Mouse (Mus musculus) megakaryocyte progenitor cell, adult 5-6 weeks (primary cell): ENCODE measurements around the gene Irak4. TPM values are rescaled to one million over a fixed set of nuclear protein-coding genes. Genes with fewer than 3 reads are reported as not detected.

Experiments used
- ATAC-seq: replicated peaks from 2 replicates; pipeline ENCODE4 v1.8.0; 2016; ENCODE audit warnings: mild to moderate bottlenecking, moderate TSS enrichment, inconsistent platforms; ENCODE audit not compliant: poor library complexity
- total RNA-seq, 2 experiments: library from RNA; stranded (forward) in 1 of 2; stranded (reverse) in 1 of 2; fragments of 157-497, 149-512 nt in 1 of 2; fragments of 200-1000 nt in 1 of 2; gene quantifications; 2 replicates each; pipeline versions ENCODE4 v1.2.3 to v1.2.4; 2015 to 2017

The Irak4 gene
- total RNA-seq, 2 experiments from 2014 or later, result 14.3 to 28.7 TPM

DNA sequence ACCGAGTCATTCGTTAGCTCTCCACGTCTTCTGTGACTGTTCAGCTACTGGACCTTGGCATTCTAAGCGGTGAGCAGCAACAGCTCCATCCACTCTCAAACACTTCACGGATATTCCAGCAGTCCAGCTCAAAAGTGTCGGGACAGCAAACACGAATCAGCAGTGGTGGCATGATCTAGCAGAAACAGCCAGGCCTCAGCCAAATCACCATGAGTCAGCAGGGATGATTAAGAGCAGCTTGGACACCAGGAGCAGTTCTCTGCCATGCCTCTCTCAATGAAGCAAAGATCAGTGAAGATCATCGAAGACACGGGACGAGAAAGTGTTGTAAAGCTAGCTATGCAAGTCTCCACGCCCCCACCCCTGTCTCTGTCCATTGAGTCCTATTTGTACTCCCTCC, 72.6 kb downstream of the Irak4 start:
- ATAC-seq, result no peak

DNA sequence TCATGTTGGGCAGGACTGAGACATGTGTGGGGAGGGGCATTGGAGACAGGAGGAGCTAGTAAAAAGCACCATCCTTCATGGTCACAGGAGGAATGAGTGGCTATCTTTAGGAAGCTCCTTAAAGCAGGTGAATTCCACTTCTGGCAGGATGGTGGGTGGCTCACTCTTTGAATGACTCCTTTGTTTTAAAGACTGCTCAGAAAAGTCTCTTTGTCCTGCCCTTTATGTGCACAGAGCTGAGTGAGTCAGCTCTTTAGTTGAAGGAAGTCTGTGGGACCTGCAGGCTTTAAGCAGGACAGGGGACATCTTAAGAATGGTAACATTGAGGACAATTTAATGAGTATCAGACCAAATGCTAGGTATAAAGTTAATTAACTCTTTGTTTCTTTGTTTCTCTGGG, 77.5 kb downstream of the Irak4 start:
- no peak for ATAC-seq

DNA sequence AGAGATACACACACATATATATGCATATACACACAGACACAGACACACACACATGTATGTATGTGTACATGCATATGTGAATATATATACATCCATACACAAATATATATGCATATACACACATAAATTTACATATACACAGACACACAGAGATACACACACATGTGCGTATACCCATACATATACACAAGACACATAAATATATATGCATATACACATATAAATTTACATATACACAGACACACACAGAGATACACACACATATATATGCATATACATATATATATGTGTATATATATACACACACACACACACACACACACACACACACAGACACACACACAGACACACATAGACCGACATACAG, 85.0 kb downstream of the Irak4 start:
- no peak for ATAC-seq

DNA sequence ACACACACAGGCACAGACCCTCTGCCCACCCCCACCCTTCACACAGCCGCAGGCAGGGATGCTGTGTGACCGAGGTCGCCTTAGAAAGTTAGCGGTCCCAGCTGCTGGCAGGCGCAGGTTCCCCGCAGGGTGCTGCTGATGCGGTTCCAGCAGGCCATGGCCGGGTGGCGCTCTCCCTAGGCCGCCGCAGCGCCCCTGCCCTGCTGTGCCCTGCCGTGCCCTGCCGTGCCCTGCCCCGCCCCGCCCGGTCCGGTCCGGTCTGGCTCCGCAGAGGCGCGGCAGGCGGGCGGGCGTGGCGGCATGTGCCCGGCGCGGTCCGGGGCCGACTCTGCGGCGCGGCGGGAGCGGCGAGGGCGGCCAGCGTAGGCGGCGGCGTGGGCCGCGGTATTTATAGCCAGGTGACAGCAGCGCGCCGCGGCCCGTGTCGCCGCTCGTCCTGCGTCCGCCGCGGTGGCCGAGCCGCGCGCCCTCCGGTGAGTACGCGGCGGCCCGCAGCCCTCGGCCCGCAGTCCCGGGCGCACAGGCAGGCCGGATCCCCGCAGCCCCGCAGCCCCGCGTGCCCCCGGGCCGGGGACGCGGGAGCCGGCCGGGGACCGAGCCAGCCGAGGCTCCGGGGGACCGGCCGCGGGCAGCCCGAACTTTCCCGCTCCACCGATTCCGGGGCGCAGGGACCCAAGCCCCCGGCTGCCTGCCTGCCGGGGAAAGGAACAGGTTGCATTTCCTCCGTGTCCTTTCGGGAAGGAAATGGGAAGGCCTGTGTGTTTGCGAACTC, 85.6 kb downstream of the Irak4 start, which contains the start of gene Tmem117:
Tmem117 (plus strand) TSS at position 403 of the 772 bp plus-strand sequence.
- ATAC-seq, result peak; percentile 76

DNA sequence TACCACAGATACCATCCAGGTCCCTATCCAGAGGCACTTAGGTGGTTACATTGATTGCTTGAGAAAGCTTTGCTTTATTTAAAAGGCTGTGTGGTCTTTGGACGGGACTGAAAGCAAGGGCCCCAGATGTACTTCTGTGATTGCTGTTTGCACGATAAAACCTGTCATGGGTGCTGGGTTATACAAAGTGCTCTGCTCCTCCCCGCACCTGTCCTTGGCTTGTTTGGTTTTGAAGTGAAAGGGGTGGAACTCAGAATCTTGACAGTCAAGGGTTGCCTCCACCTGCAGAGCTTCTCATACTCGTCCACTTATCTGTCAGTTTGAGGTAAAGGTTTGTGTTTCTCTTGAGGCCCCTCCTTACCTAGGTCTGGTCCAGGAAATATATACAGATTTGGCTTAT, 87.1 kb downstream of the Irak4 start:
- ATAC-seq, result no peak

Other genes starting within 250 kb of the Irak4 start
- not detected in 2 replicates for gene Adamts20, start 78.2 kb upstream of the Irak4 start, total RNA-seq (2015)
- gene Adamts20, start 78.2 kb upstream of the Irak4 start, total RNA-seq (2017), result 0.03 TPM in 1 of 2 replicates, not detected in the other
- 12.9 and 17.2 TPM in 2 replicates for gene Pus7l, start 96 bp upstream of the Irak4 start, total RNA-seq (2015)
- gene Pus7l, start 96 bp upstream of the Irak4 start, total RNA-seq (2017), result 14.1 and 15.5 TPM in 2 replicates
- gene Twf1, start 46.2 kb downstream of the Irak4 start, total RNA-seq (2015), result 43.9 and 50.1 TPM in 2 replicates
- gene Twf1, start 46.2 kb downstream of the Irak4 start, total RNA-seq (2017), result 27.2 and 28.1 TPM in 2 replicates
- gene Tmem117, start 85.6 kb downstream of the Irak4 start, total RNA-seq (2015), result not detected in 2 replicates
- not detected in 2 replicates for gene Tmem117, start 85.6 kb downstream of the Irak4 start, total RNA-seq (2017)